Mouse (Mus musculus) heart, embryonic 13.5 days (tissue): ENCODE results near the gene Hdac4. TPM values are rescaled to one million over a fixed set of nuclear protein-coding genes. Genes with fewer than 3 reads are reported as not detected.

Experiments
- ATAC-seq: fragments of 200-750 bp; cut with Nextera tagmentation; 2 replicates; pipeline ENCODE4 v1.8.0; 2017; ENCODE audit warnings: moderate TSS enrichment; ENCODE audit not compliant: insufficient number of reproducible peaks, low FRiP score, low TSS enrichment; ENCODE audit errors: extremely low read depth
- H3K27ac ChIP-seq: fragments of 300-500 bp; sonication (generic); replicated peaks from 2 replicates; pipeline ENCODE4 v1.5.1; 2015; ENCODE audit warnings: moderate library complexity, mild to moderate bottlenecking, inconsistent platforms
- H3K27me3 ChIP-seq: fragments of 300-500 bp; sonication (generic); replicated peaks from 2 replicates; pipeline ENCODE4 v1.6.1; 2015; ENCODE audit warnings: mild to moderate bottlenecking, inconsistent platforms
- H3K36me3 ChIP-seq: fragments of 300-500 bp; sonication (generic); 2 replicates; pipeline ENCODE4 v1.6.1; 2015; ENCODE audit warnings: mild to moderate bottlenecking, inconsistent platforms
- H3K4me1 ChIP-seq: fragments of 300-500 bp; sonication (generic); 2 replicates; pipeline ENCODE4 v1.6.1; 2015; ENCODE audit warnings: inconsistent platforms
- H3K4me2 ChIP-seq: fragments of 300-500 bp; sonication (generic); 2 replicates; pipeline ENCODE4 v1.6.1; 2015; ENCODE audit warnings: inconsistent platforms, mild to moderate bottlenecking, moderate library complexity
- H3K4me3 ChIP-seq: fragments of 300-500 bp; sonication (generic); 2 replicates; pipeline ENCODE4 v1.5.1; 2015; ENCODE audit warnings: moderate library complexity, mild to moderate bottlenecking, inconsistent platforms
- H3K9ac ChIP-seq: fragments of 300-500 bp; sonication (generic); 2 replicates; pipeline ENCODE4 v1.6.1; 2015; ENCODE audit warnings: inconsistent platforms, mild to moderate bottlenecking, moderate library complexity
- H3K9me3 ChIP-seq: fragments of 300-500 bp; sonication (generic); 2 replicates; pipeline ENCODE4 v1.6.1; 2016; ENCODE audit warnings: inconsistent platforms
- WGBS: fragments of 180-500 bp; shearing (Covaris S2); methylation state at CpG from one replicate; pipeline ENCODE4 v1.1.7; 2015; ENCODE audit warnings: mixed read lengths; 5-methylcytosine and 5-hydroxymethylcytosine counted together
- polyA plus RNA-seq: library from polyadenylated mRNA; unstranded; fragments of >200 nt; fragmentation: Nextera tagmentation; extraction: Ambion mirVana; gene quantifications from 2 replicates; pipeline ENCODE4 v1.2.1, GENCODE M21; 2015

Hdac4 gene
- polyA plus RNA-seq, 1 experiment from 2014 or later = 8.4 TPM

DNA sequence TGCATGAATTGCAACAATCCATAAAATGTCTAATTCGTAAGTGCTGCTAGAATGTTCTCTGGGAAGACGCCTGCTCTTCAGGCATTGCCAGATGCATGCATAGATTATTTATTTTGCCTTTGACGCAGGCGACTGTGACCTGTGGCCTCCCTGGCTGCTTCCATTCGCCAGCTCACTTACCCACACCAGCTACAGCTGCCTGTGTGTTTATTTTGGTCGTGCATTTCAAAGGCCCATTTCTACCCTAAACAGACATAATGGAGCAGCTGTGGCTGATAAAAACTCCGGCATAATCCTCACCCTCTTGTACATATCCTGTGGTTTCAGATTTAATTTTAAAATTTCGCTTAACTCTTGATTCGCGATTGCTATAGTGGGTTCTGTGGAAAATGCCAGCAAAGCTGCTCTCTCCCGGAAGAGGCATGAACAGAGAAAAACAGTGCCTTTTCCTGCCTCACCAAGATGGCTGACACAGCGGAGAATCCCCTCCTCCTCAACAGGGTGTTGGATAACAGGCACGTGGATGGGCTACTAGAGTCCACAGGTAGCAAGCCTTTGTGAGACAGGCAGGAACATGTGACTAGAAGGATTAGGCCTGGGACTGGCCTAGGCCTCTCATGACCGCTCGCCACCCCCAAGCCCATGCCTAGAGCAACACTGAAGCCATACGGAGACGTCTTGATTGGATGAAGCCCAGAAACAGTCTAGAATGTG, 7.3 kb upstream of the Hdac4 start:
- H3K27me3 ChIP-seq = no peaks in the 10 kb centered on the region
- no peaks in the 10 kb centered on the region for H3K36me3 ChIP-seq
- no peak overlapping the region for H3K27ac ChIP-seq
- H3K4me1 ChIP-seq = no peaks in the 10 kb centered on the region
- no peak for ATAC-seq
- WGBS = 72% methylated on average over 17 of the region's 17 CpGs
- H3K9me3 ChIP-seq = peaks cover 4% of the 10 kb centered on the region; the same call in 1 of the 2 replicates
- H3K4me2 ChIP-seq = no peak overlapping the region
- H3K9ac ChIP-seq = no peak overlapping the region
- H3K4me3 ChIP-seq = no peak overlapping the region

DNA sequence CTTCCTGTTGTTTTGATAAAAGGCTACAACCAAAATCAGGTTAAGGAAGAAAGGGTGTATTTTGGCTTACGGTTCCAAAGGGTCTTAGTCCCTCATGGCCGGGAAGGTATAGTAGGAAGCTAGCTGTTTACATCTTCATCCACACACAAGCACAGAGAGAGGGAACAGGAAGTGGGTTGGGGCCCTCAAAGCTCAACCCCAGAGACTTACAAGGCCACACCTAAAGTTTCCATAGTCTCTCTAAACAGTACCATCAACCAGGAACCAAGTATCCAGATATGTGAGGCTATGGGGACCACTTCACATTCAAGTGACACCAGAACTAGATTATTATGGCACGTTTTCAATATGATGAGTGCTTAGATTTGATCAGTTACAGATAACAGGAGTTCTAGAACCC, 5.0 kb downstream of the Hdac4 start:
- no peak for ATAC-seq
- Histone ChIP-seq H3K27ac (no peak overlapping the region), H3K9ac (no peak overlapping the region), H3K36me3 (no peaks in the 10 kb centered on the region), H3K4me2 (no peak overlapping the region), H3K4me3 (no peak overlapping the region), H3K4me1 (no peaks in the 10 kb centered on the region), H3K9me3 (no peaks in the 10 kb centered on the region), H3K27me3 (peaks cover 3% of the 10 kb centered on the region; the same call in 1 of the 2 replicates)
- WGBS = 66% methylated on average over 3 of the region's 3 CpGs

DNA sequence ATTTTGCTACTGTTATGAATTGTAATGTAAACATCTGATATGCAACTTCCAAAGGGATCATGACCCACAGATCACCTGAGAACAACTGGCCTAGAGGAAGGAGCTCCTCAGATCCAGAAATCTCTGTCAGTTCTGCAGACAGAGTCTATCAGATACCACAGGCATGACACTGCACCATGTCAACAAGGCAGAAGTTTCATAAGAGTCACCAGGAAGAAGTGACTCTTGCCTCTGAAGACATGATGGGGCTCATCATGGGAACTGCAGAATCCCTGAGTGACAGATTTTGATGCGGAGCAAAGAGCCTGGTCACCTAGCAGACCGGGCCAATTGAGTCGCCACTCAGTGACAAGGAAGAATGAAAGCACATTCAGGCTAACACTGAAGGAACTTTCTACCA, 8.4 kb downstream of the Hdac4 start:
- WGBS = 87% methylated on average over 3 of the region's 3 CpGs
- H3K9ac ChIP-seq = no peak overlapping the region
- H3K36me3 ChIP-seq = no peaks in the 10 kb centered on the region
- no peak overlapping the region for H3K27ac ChIP-seq
- no peak overlapping the region for H3K4me2 ChIP-seq
- ATAC-seq = no peak
- no peaks in the 10 kb centered on the region for H3K4me1 ChIP-seq
- H3K9me3 ChIP-seq = no peaks in the 10 kb centered on the region
- H3K4me3 ChIP-seq = no peak overlapping the region
- H3K27me3 ChIP-seq = peaks cover 3% of the 10 kb centered on the region; the same call in 1 of the 2 replicates

DNA sequence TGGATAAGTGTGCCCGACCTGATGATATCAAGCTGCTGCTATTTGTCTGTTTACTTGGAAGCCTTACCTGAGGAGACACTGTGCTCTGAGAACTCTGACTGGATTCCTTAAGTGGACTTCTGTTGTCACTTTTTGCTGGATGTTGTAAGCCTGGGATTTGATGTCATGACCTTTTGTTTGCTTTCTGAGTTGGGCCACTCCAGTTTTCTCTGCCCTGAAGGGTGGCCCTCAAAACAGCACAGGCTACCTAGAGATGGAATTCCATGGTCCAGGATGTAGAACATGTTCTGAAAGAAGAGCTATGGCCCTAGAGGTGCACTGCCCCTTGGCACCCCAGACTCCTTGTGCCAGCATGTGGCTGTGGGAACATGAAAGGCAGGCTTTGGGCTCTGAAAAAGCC, 10.9 kb downstream of the Hdac4 start:
- no peaks in the 10 kb centered on the region for H3K36me3 ChIP-seq
- H3K4me2 ChIP-seq = no peak overlapping the region
- no peak overlapping the region for H3K27ac ChIP-seq
- peaks cover 3% of the 10 kb centered on the region; the same call in 1 of the 2 replicates for H3K27me3 ChIP-seq
- peaks cover 8% of the 10 kb centered on the region for H3K4me1 ChIP-seq
- no peak for ATAC-seq
- H3K4me3 ChIP-seq = no peak overlapping the region
- no peak overlapping the region for H3K9ac ChIP-seq
- H3K9me3 ChIP-seq = no peaks in the 10 kb centered on the region
- 52% methylated on average over 1 of the region's 1 CpGs for WGBS

DNA sequence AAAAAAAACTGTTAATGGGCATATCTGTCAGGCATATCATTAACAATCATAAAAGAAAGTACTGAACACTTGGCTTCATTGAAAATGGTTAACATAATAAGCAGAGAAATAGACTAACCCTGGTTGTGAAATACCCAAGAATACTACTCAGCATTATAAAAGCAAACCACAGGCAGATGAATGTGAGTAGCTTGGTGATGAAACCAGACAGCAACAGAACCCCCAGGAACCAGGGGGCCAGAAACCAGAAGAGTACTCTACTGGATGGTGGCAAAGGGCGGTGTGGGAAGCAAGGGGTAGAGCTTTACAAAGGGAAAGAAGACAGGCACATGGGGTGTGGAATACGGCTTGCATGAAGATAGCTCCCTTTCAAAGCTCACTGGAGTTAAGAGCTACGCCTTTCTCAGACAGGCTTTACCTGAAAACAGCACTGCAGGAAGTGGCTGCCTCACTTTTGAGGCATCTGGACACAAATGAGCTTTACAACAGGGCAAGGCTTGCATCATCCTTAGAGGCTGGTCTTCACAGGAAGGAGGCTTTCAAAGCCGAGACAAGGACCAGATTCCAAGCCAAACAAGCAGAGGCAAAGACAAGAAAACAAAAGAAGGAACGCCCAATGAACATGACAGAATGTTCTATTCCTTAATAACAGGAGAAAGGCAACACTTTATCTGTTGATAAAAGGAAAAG, 12.3 kb downstream of the Hdac4 start:
- H3K9ac ChIP-seq = no peak overlapping the region
- H3K4me3 ChIP-seq = no peak overlapping the region
- H3K4me2 ChIP-seq = no peak overlapping the region
- no peak for ATAC-seq
- WGBS = 61% methylated on average over 5 of the region's 5 CpGs
- H3K9me3 ChIP-seq = no peaks in the 10 kb centered on the region
- H3K27ac ChIP-seq = no peak overlapping the region
- no peaks in the 10 kb centered on the region for H3K36me3 ChIP-seq
- H3K4me1 ChIP-seq = peaks cover 17% of the 10 kb centered on the region
- H3K27me3 ChIP-seq = peaks cover 3% of the 10 kb centered on the region; the same call in 1 of the 2 replicates

DNA sequence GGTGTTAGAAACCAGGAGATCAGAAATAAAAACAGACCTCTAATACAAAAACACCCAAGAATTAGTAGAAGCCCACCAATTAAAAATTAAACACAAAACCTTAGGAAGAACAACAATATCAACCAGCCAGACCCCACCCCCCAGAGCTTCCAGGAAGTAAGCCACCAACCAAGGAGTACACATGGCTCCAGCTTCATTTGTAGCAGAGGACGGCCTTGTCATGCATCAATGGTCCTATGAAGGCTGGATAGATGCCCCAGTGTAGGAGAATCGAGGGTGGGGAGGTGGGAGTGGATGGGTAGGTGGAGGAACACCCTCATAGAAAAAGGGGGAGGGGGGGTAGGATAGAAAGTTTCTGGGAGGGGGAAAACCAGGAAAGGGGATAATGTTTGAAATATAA, 13.5 kb downstream of the Hdac4 start:
- Histone ChIP-seq H3K27me3 (no peaks in the 10 kb centered on the region), H3K4me3 (no peak overlapping the region), H3K9me3 (no peaks in the 10 kb centered on the region), H3K4me2 (no peak overlapping the region), H3K9ac (no peak overlapping the region), H3K4me1 (peaks cover 30% of the 10 kb centered on the region), H3K36me3 (no peaks in the 10 kb centered on the region), H3K27ac (no peak overlapping the region)
- no peak for ATAC-seq
- 75% methylated on average over 2 of the region's 2 CpGs for WGBS

DNA sequence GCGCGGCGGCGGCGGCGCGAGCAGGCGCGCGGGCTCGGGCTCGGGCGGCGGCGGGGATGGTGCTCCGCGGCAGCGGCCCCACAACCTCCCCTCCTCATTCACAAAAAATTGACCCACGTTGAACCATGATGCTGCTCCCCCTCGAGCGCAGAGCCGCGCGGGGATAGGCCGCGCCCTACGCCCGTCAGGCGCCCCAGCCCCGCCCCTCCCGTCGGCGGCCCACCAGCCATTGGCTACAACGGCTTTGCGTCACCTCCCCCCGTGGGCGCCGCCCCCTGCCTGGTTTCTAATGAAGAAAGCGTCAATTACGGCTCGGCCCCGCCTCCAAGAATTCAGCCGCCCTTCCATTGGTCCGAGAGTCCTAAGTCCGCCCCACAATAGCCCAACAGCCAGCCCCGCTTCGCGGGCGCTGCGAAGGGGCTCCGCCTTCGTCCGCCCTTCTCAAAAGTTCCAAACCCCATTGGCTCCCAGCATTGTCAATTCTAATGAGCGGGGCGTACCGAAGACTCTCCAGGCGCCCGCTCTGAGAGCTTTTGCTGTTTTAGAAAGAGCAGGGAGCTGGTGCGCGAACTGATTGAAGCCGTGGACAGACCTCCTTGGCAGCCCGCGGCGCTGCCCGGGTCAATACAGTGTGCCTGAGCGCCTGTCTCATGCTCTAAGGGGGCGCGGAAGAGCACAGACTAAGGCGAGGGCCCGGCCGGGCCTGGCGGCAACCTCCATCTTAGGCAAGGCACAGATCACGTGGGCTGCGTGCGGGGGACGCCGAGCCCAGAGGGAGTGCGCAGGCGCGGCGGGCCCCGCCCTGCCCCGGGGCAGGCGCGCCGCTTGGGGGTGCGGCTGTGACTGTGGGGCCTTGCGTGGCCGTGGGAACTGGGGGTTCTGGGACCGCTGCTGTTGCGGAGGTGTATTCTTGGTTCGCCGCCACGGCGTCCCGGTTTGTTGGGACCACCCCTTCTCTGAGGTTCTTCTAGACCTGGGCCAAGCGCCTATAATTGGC, 15.1 kb downstream of the Hdac4 start:
- Histone ChIP-seq H3K27ac (peak overlapping the region; percentile 99), H3K9ac (peak overlapping the region; percentile 96), H3K36me3 (no peaks in the 10 kb centered on the region), H3K4me3 (peak overlapping the region; percentile 91), H3K9me3 (no peaks in the 10 kb centered on the region), H3K4me1 (peaks cover 34% of the 10 kb centered on the region), H3K27me3 (no peaks in the 10 kb centered on the region), H3K4me2 (peak overlapping the region; percentile 89)
- ATAC-seq = peak; percentile 96
- under 1% methylated on average over 83 of the region's 97 CpGs for WGBS

DNA sequence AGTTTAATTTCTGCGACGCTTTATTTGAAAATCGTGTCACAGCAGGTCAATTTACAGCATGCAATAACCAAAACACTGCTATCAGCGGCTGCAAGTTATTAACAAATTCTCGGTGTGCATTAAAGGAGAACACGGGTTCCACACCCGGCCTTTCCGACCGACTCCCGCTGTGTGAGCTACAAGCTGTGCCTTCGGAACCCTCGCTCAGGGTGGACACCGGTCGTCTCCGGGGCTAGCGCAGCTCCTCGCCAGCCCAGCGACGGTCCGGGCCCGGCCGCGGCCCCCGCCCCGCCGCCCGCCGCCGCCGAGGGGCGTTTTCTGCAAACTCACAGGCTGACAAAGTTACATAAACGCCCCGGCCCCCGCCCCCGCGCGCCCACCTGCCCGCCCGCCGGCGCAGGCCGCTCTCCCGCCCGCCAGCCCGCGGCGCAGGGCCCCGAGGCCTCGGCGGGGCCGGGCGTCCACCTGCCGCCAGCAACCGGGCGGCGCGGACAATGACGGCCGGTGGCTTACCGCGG, 16.0 kb downstream of the Hdac4 start:
- peak overlapping the region; percentile 89 for H3K4me2 ChIP-seq
- ATAC-seq = no peak
- peak overlapping the region; percentile 94 for H3K27ac ChIP-seq
- peak overlapping the region; percentile 91 for H3K4me3 ChIP-seq
- no peaks in the 10 kb centered on the region for H3K27me3 ChIP-seq
- H3K36me3 ChIP-seq = no peaks in the 10 kb centered on the region
- peaks cover 42% of the 10 kb centered on the region for H3K4me1 ChIP-seq
- no peaks in the 10 kb centered on the region for H3K9me3 ChIP-seq
- peak overlapping the region; percentile 96 for H3K9ac ChIP-seq
- 0% methylated on average over 44 of the region's 61 CpGs for WGBS

DNA sequence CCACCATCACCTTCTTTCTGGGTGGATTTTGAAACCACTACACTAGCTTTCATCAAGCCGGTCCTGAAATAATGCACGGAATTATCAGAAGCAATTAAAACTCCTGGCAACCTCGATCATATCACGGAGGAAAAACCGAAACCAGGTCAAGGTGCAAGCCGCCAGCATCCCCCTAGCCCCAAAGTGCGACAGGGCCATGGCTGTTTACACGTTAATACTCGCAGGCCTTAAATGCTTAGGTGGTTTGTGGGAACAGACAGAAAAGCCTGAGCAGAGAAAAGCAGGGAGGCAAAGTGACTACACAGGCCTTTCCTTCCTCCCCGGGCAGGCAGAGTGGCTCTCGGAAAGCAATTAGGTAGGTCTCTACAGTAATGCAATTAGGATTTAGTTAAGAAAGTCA, 16.4 kb downstream of the Hdac4 start:
- Histone ChIP-seq H3K27me3 (no peaks in the 10 kb centered on the region), H3K4me3 (peak overlapping the region; percentile 91), H3K9me3 (no peaks in the 10 kb centered on the region), H3K4me1 (peaks cover 47% of the 10 kb centered on the region), H3K36me3 (no peaks in the 10 kb centered on the region), H3K9ac (peak overlapping the region; percentile 96), H3K27ac (peak overlapping the region; percentile 94; the same call in 1 of the 2 replicates), H3K4me2 (peak overlapping the region; percentile 89)
- WGBS = 7% methylated on average over 11 of the region's 11 CpGs
- no peak for ATAC-seq

DNA sequence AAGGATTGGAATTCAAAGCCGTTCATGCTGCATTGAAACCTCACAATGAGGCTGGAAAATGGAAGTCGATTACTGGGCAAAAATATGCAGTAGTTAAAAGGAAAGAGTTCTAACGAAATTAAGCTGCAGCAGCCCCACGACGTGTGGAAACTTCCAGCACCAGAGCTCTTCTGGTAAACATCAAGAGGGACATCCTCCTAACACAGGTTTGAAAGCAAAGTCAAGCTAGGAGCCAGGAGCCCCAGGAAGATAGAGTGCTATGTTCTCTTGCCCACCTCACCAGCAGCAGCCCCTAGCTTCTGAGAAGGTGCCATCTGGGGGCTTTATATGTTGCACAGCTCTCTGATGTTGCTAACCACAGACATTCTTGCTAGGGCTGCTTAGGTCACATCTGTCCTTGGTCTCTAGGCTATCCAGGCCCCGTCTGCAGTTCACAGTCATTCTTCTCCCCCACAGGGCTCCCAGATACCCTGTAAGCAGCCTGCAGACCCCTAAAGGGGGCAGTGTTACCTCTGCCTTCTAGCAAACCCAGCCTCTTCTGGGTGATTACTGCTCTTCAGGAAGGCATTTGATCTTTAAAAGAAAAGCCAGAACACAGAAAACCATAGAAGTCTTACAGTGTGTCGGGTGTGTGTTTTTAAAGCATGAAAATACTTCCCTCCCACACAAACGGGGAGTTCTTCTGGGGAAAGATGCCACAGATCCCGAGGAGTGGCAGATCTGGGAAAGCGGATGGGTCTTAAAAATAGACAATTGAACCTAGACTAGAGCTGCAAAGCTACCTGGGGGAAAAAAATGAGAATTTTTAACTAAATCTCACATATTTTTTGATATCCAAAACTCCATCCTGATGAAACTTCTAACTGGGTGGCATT, 17.2 kb downstream of the Hdac4 start:
- no peaks in the 10 kb centered on the region for H3K27me3 ChIP-seq
- WGBS = 44% methylated on average over 10 of the region's 10 CpGs
- peak overlapping the region; percentile 89 for H3K4me2 ChIP-seq
- peak overlapping the region; percentile 96 for H3K9ac ChIP-seq
- ATAC-seq = no peak
- H3K4me1 ChIP-seq = peaks cover 55% of the 10 kb centered on the region
- H3K4me3 ChIP-seq = peak overlapping the region; percentile 91
- H3K9me3 ChIP-seq = no peaks in the 10 kb centered on the region
- H3K27ac ChIP-seq = 0 out of 2 replicates have a peak overlapping the region, but pooled peaks have one; percentile 54
- no peaks in the 10 kb centered on the region for H3K36me3 ChIP-seq
